Mouse (Mus musculus) stomach, embryonic 16.5 days (tissue): ENCODE measurements at regions not wholly inside any gene's neighbourhood (a gene's known extent, or its start where the extent isn't known, plus 50 kb on each side); places are given as distances from the start of the nearest gene placed in this dataset.

Experiments used
- ATAC-seq: fragments of 200-750 bp; cut with Nextera tagmentation; 2 replicates; pipeline ENCODE4 v1.8.0; 2017; ENCODE audit warnings: moderate number of reproducible peaks, moderate TSS enrichment; ENCODE audit not compliant: insufficient read depth, low FRiP score
- H3K27ac ChIP-seq: fragments of 300-500 bp; sonication (generic); 2 replicates; pipeline ENCODE4 v1.5.1; 2014; ENCODE audit warnings: low read length
- H3K27me3 ChIP-seq: fragments of 300-500 bp; sonication (generic); 2 replicates; pipeline ENCODE4 v1.6.1; 2014; ENCODE audit warnings: low read length, control low read depth, mixed read lengths; ENCODE audit not compliant: control insufficient read depth, insufficient read depth
- H3K36me3 ChIP-seq: fragments of 300-500 bp; sonication (generic); 2 replicates; pipeline ENCODE4 v1.6.1; 2014; ENCODE audit warnings: low read length; ENCODE audit not compliant: control insufficient read depth, insufficient read depth
- H3K4me1 ChIP-seq: fragments of 300-500 bp; sonication (generic); 2 replicates; pipeline ENCODE4 v1.6.1; 2014; ENCODE audit warnings: low read length, control low read depth, mixed read lengths; ENCODE audit not compliant: control insufficient read depth, insufficient read depth
- H3K4me2 ChIP-seq: fragments of 300-500 bp; sonication (generic); 2 replicates; pipeline ENCODE4 v1.6.1; 2014; ENCODE audit warnings: low read depth, low read length, mixed read lengths
- H3K4me3 ChIP-seq: fragments of 300-500 bp; sonication (generic); replicated peaks from 2 replicates; pipeline ENCODE4 v1.5.1; 2014; ENCODE audit warnings: mild to moderate bottlenecking, low read length
- H3K9ac ChIP-seq: fragments of 300-500 bp; sonication (generic); 2 replicates; pipeline ENCODE4 v1.6.1; 2014; ENCODE audit warnings: low read length
- H3K9me3 ChIP-seq: fragments of 300-500 bp; sonication (generic); replicated peaks from 2 replicates; pipeline ENCODE4 v1.6.1; 2016; ENCODE audit warnings: low read length, control low read depth; ENCODE audit not compliant: control insufficient read depth
- WGBS: fragments of 180-500 bp; shearing (Covaris S2); extraction: QIAGEN DNeasy Blood & Tissue Kit; methylation state at CpG from one replicate; pipeline ENCODE4 v1.1.7; 2014; 5-methylcytosine and 5-hydroxymethylcytosine counted together

DNA sequence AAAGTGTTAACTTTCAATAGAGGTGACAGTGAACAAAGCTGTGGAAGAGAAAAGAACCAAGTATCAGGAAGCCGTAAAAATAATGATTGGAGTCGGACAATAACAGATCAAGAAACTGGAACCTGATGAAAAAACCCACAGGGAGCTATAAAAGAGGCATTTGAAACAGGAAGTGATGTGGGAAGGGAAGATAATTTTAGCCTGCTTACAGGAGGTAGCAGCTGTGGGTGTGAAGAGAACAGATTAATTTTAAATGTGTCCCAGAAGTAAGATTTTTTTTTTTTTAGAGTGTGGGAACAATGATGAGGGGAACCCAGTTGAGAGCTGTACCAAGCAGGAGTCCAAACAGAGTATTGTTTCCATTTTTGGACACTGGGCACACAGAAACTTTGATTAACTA is 61.5 kb upstream of the Gls start:
- H3K27me3 ChIP-seq: no peaks in the 10 kb centered on the region
- WGBS: 81% methylated on average over 2 of the region's 2 CpGs
- H3K27ac ChIP-seq: no peak overlapping the region
- H3K9ac ChIP-seq: no peak overlapping the region
- no peaks in the 10 kb centered on the region for H3K9me3 ChIP-seq
- H3K36me3 ChIP-seq: no peaks in the 10 kb centered on the region
- no peak for ATAC-seq
- H3K4me3 ChIP-seq: no peak overlapping the region
- no peaks in the 10 kb centered on the region for H3K4me1 ChIP-seq
- H3K4me2 ChIP-seq: no peak overlapping the region

- H3K4me1 ChIP-seq: no peaks in the 10 kb centered on the region
- ATAC-seq: no peak
- H3K4me3 ChIP-seq: no peak overlapping the region
- no peak overlapping the region for H3K27ac ChIP-seq
- 64% methylated on average over 5 of the region's 5 CpGs for WGBS
- no peaks in the 10 kb centered on the region for H3K9me3 ChIP-seq
- no peaks in the 10 kb centered on the region for H3K27me3 ChIP-seq
- no peak overlapping the region for H3K4me2 ChIP-seq
- H3K36me3 ChIP-seq: no peaks in the 10 kb centered on the region
- no peak overlapping the region for H3K9ac ChIP-seq
Measured at GRCm38 (mm10) chr1:52293393-52294099, 60.5 kb upstream of the Gls start.
